Mouse (Mus musculus) MEL (cell line): ENCODE results near the gene Snapc1. TPM values are rescaled to one million over a fixed set of nuclear protein-coding genes. Genes with fewer than 3 reads are reported as not detected.

ENCODE experiments used
- DNase-seq: peaks from one replicate; pipeline ENCODE4 v3.0.0; 2011; ENCODE audit warnings: low read depth, low spot score
- H3K27ac ChIP-seq: 2 replicates; pipeline ENCODE4 v1.5.1; 2012; ENCODE audit warnings: low read depth, mild to moderate bottlenecking, control low read depth, low read length, moderate library complexity; ENCODE audit not compliant: control insufficient read depth
- H3K27me3 ChIP-seq, 2 experiments: fragments of 150-350 bp in 1 of 2; sonication (generic) in 1 of 2; 2 replicates each; pipeline ENCODE4 v1.6.1; 2012; ENCODE audit warnings: low read length in 2 of 2, mild to moderate bottlenecking in 2 of 2, improper control_type of control experiment in 1 of 2, moderate library complexity in 1 of 2; ENCODE audit not compliant: insufficient read depth in 2 of 2, control insufficient read depth in 1 of 2
- H3K36me3 ChIP-seq, 2 experiments: 2 replicates each; pipeline ENCODE4 v1.6.1; 2012 to 2014; ENCODE audit warnings: low read length in 2 of 2, improper control_type of control experiment in 1 of 2, inconsistent platforms in 1 of 2, mild to moderate bottlenecking in 1 of 2; ENCODE audit not compliant: insufficient read depth in 2 of 2, control insufficient read depth in 1 of 2
- H3K4me1 ChIP-seq, 2 experiments: fragments of 150-350 bp in 1 of 2; sonication (generic) in 1 of 2; 2 replicates each; pipeline ENCODE4 v1.6.1; 2012; ENCODE audit warnings: low read length in 2 of 2, improper control_type of control experiment in 1 of 2, mild to moderate bottlenecking in 1 of 2; ENCODE audit not compliant: insufficient read depth in 2 of 2, control insufficient read depth in 1 of 2
- H3K4me3 ChIP-seq, 2 experiments: fragments of 150-350 bp in 1 of 2; sonication (generic) in 1 of 2; 2 replicates each; pipeline ENCODE4 v1.5.1; 2012; ENCODE audit warnings: low read depth in 2 of 2, low read length in 2 of 2, mild to moderate bottlenecking in 2 of 2, moderate library complexity in 2 of 2, control low read depth in 1 of 2, improper control_type of control experiment in 1 of 2; ENCODE audit not compliant: control insufficient read depth in 1 of 2, insufficient read depth in 1 of 2
- H3K79me2 ChIP-seq: 2 replicates; pipeline ENCODE4 v1.6.1; 2012; ENCODE audit warnings: mild to moderate bottlenecking, low read length, moderate library complexity; ENCODE audit not compliant: control insufficient read depth, poor library complexity, insufficient read depth
- H3K9ac ChIP-seq: 2 replicates; pipeline ENCODE4 v1.6.1; 2012; ENCODE audit warnings: low read depth, mild to moderate bottlenecking, control low read depth, low read length, moderate library complexity; ENCODE audit not compliant: control insufficient read depth, poor library complexity, severe bottlenecking
- H3K9me3 ChIP-seq: fragments of 150-350 bp; sonication (generic); replicated peaks from 2 replicates; pipeline ENCODE4 v1.6.1; 2012; ENCODE audit warnings: mild to moderate bottlenecking, low read length, improper control_type of control experiment, moderate library complexity; ENCODE audit not compliant: insufficient read depth
- BHLHE40 ChIP-seq: IDR thresholded peaks from 2 replicates; pipeline ENCODE4 v1.6.1; 2012; ENCODE audit warnings: low read depth, mild to moderate bottlenecking, inconsistent platforms, low read length, improper control_type of control experiment, borderline replicate concordance
- CHD1 ChIP-seq: IDR thresholded peaks from 2 replicates; pipeline ENCODE4 v1.6.1; 2012; ENCODE audit warnings: low read depth, mild to moderate bottlenecking, inconsistent platforms, low read length, improper control_type of control experiment
- CHD2 ChIP-seq: IDR thresholded peaks from 2 replicates; pipeline ENCODE4 v1.6.1; 2011; ENCODE audit warnings: low read length, improper control_type of control experiment
- CTCF ChIP-seq, 3 experiments: IDR thresholded peaks in 2 of 3; conservative IDR thresholded peaks in 1 of 3; 2 replicates each; pipeline ENCODE4 v1.5.1; 2011 to 2012; ENCODE audit warnings: low read length in 3 of 3, low read depth in 2 of 3, mild to moderate bottlenecking in 2 of 3, improper control_type of control experiment in 1 of 3, inconsistent platforms in 1 of 3, mixed read lengths in 1 of 3, moderate library complexity in 1 of 3; ENCODE audit not compliant: control insufficient read depth in 1 of 3, insufficient read depth in 1 of 3, poor library complexity in 1 of 3, severe bottlenecking in 1 of 3
- E2F4 ChIP-seq: IDR thresholded peaks from 2 replicates; pipeline ENCODE4 v1.6.1; 2011; ENCODE audit warnings: low read depth, low read length, improper control_type of control experiment, borderline replicate concordance
- ELF1 ChIP-seq: IDR thresholded peaks from 2 replicates; pipeline ENCODE4 v1.6.1; 2014; ENCODE audit warnings: low read depth, mild to moderate bottlenecking, inconsistent platforms, low read length, improper control_type of control experiment, moderate library complexity
- EP300 ChIP-seq, 2 experiments: IDR thresholded peaks; 2 replicates each; pipeline ENCODE4 v1.6.1; 2011; ENCODE audit warnings: improper control_type of control experiment in 2 of 2, low read length in 2 of 2, low read depth in 1 of 2, mild to moderate bottlenecking in 1 of 2
- HCFC1 ChIP-seq: IDR thresholded peaks from 2 replicates; pipeline ENCODE4 v1.6.1; 2012; ENCODE audit warnings: low read depth, mild to moderate bottlenecking, inconsistent platforms, low read length, improper control_type of control experiment, moderate library complexity
- KAT2A ChIP-seq: conservative IDR thresholded peaks from 2 replicates; pipeline ENCODE4 v1.6.1; 2012; ENCODE audit warnings: low read depth, low read length, improper control_type of control experiment, inconsistent platforms
- MAX ChIP-seq: IDR thresholded peaks from 2 replicates; pipeline ENCODE4 v1.6.1; 2011; ENCODE audit warnings: low read length, improper control_type of control experiment
- MAZ ChIP-seq: IDR thresholded peaks from 2 replicates; pipeline ENCODE4 v1.6.1; 2012; ENCODE audit warnings: low read depth, mild to moderate bottlenecking, inconsistent platforms, low read length, improper control_type of control experiment
- MXI1 ChIP-seq: IDR thresholded peaks from 2 replicates; pipeline ENCODE4 v1.6.1; 2011; ENCODE audit warnings: mild to moderate bottlenecking, low read depth, low read length, improper control_type of control experiment
- POLR2AphosphoS5 ChIP-seq: IDR thresholded peaks from 2 replicates; pipeline ENCODE4 v1.6.1; 2012; ENCODE audit warnings: low read depth, borderline replicate concordance, mild to moderate bottlenecking, inconsistent platforms, low read length, moderate library complexity, mixed read lengths
- RAD21 ChIP-seq: IDR thresholded peaks from 2 replicates; pipeline ENCODE4 v1.6.1; 2011; ENCODE audit warnings: mild to moderate bottlenecking, low read depth, low read length, improper control_type of control experiment
- RCOR1 ChIP-seq: IDR thresholded peaks from 2 replicates; pipeline ENCODE4 v1.6.1; 2012; ENCODE audit warnings: low read depth, mild to moderate bottlenecking, inconsistent platforms, low read length, improper control_type of control experiment
- SIN3A ChIP-seq: IDR thresholded peaks from 2 replicates; pipeline ENCODE4 v1.6.1; 2012; ENCODE audit warnings: low read length, improper control_type of control experiment, inconsistent platforms
- SMC3 ChIP-seq: IDR thresholded peaks from 2 replicates; pipeline ENCODE4 v1.6.1; 2011; ENCODE audit warnings: low read depth, low read length, improper control_type of control experiment
- TAL1 ChIP-seq: IDR thresholded peaks from 2 replicates; pipeline ENCODE4 v1.6.1; 2012; ENCODE audit warnings: mild to moderate bottlenecking, inconsistent platforms, low read length, moderate library complexity, mixed read lengths
- TCF12 ChIP-seq: IDR thresholded peaks from 2 replicates; pipeline ENCODE4 v1.6.1; 2014; ENCODE audit warnings: low read depth, mild to moderate bottlenecking, inconsistent platforms, low read length, improper control_type of control experiment, moderate library complexity
- UBTF ChIP-seq: IDR thresholded peaks from 2 replicates; pipeline ENCODE4 v1.6.1; 2012; ENCODE audit warnings: low read depth, mild to moderate bottlenecking, inconsistent platforms, low read length, improper control_type of control experiment, moderate library complexity, borderline replicate concordance; ENCODE audit not compliant: insufficient read depth
- USF1 ChIP-seq: IDR thresholded peaks from 2 replicates; pipeline ENCODE4 v1.6.1; 2014; ENCODE audit warnings: low read depth, mild to moderate bottlenecking, inconsistent platforms, low read length, improper control_type of control experiment, moderate library complexity
- USF2 ChIP-seq, 2 experiments: IDR thresholded peaks; 2 replicates each; pipeline ENCODE4 v1.6.1; 2011 to 2012; ENCODE audit warnings: improper control_type of control experiment in 2 of 2, low read length in 2 of 2, borderline replicate concordance in 1 of 2, inconsistent platforms in 1 of 2, low read depth in 1 of 2, mild to moderate bottlenecking in 1 of 2; ENCODE audit not compliant: insufficient read depth in 1 of 2
- ZC3H11A ChIP-seq: IDR thresholded peaks from 2 replicates; pipeline ENCODE4 v1.6.1; 2012; ENCODE audit warnings: low read depth, mild to moderate bottlenecking, inconsistent platforms, low read length, improper control_type of control experiment
- ZKSCAN1 ChIP-seq: IDR thresholded peaks from 2 replicates; pipeline ENCODE4 v1.6.1; 2012; ENCODE audit warnings: low read depth, mild to moderate bottlenecking, inconsistent platforms, low read length, improper control_type of control experiment, moderate library complexity
- ZMIZ1 ChIP-seq: IDR thresholded peaks from 2 replicates; pipeline ENCODE4 v1.6.1; 2012; ENCODE audit warnings: low read depth, mild to moderate bottlenecking, inconsistent platforms, low read length, improper control_type of control experiment, moderate library complexity
- polyA plus RNA-seq, 2 experiments: library from polyadenylated mRNA; stranded (reverse) in 1 of 2; unstranded in 1 of 2; fragments of >175 nt in 1 of 2; fragments of >200 nt in 1 of 2; gene quantifications; 2 replicates each; pipeline versions ENCODE4 v1.2.1 to v1.2.4; 2012; ENCODE audit warnings: low replicate concordance in 2 of 2, low read depth in 1 of 2; ENCODE audit not compliant: insufficient read length in 2 of 2, insufficient read depth in 1 of 2, missing spikeins in 1 of 2
- total RNA-seq: library from RNA; depleted of rRNA; stranded (reverse); fragments of 300-350 nt; gene quantifications from 2 replicates; pipeline ENCODE4 v1.2.3, GENCODE M21; 2012

Snapc1 gene
- total and polyA plus RNA-seq, 3 experiments, result 13.7 to 19.2 TPM; not detected in 1

DNA sequence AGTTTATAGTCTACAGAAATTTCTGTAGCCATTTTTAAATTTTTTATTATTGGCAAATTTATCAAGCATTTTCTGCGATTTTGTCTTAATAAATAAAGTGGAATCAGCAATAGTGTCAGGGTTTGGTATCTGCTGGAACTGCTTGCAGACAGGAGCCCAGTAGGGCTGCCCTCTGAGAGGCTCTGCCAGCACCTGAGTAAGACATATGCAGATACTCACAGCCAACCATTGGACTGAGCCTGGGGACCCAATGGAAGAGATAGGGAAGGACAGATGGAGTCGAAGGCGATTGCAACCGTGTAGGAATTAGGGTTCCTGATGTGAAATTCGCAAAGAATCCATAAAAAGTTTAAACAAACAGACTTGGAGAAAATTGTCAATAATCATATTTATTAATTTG, 45.8 kb upstream of the Snapc1 start:
- Histone ChIP-seq H3K9ac (no peak overlapping the region), H3K4me1 (no peaks in the 10 kb centered on the region; a peak in 1 of 4 replicates), H3K27ac (no peak overlapping the region), H3K36me3 (peaks cover 0 to 16% of the 10 kb centered on the region in 2 experiments; a peak in 3 of 4 replicates), H3K27me3 (no peaks in the 10 kb centered on the region), H3K79me2 (peaks cover 32% of the 10 kb centered on the region), H3K4me3 (no peak overlapping the region), H3K9me3 (no peaks in the 10 kb centered on the region)
- TF ChIP-seq EP300 (IDR thresholded peaks at IDR 0.05; ENCODE audit: low read depth in 1 of 2, low read length in 2 of 2), result no peak
- no peak for TF ChIP-seq ZKSCAN1
- no peak for TF ChIP-seq USF2 (IDR thresholded peaks at IDR 0.05; ENCODE audit: borderline replicate concordance in 1 of 2, insufficient read depth in 1 of 2, low read depth in 1 of 2, low read length in 2 of 2)
- TF ChIP-seq CTCF (IDR thresholded peaks at IDR 0.05 in 2 of 3, conservative IDR thresholded peaks at IDR 0.05 in 1 of 3; ENCODE audit: control insufficient read depth in 1 of 3, insufficient read depth in 1 of 3, low read depth in 2 of 3, low read length in 3 of 3, poor library complexity in 1 of 3, severe bottlenecking in 1 of 3), result no peak
- no peak for TF ChIP-seq TCF12
- TF ChIP-seq SIN3A, result no peak
- TF ChIP-seq E2F4, result no peak
- TF ChIP-seq RCOR1, result no peak
- no peak for TF ChIP-seq BHLHE40
- TF ChIP-seq MAZ, result no peak
- no peak for TF ChIP-seq TAL1
- no peak for TF ChIP-seq UBTF
- TF ChIP-seq RAD21, result no peak
- TF ChIP-seq ZMIZ1, result no peak
- no peak for TF ChIP-seq MAX
- no peak for TF ChIP-seq ELF1
- no peak for DNase-seq

DNA sequence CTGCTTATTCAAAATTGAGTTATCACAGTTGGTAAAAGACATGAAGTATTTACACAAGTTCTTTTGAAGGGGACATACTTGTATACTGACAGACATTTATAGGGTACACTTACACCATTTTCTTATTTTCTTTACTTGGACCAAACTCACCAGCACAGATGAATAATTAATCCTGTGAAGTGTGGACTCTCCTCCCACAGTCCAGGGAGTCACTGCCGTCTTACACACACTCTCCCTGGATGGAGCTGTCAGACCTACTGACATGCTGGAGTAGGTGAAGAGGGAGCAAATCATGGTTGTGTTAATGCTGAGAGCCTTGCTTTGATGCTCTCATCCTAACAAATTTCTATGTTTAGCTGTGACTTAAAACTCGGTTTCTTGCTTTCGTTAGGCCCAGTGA, 34.0 kb upstream of the Snapc1 start:
- peaks cover 0 to 7% of the 10 kb centered on the region in 2 experiments; a peak in 3 of 4 replicates for H3K4me1 ChIP-seq
- peaks cover 8 to 24% of the 10 kb centered on the region in 2 experiments for H3K36me3 ChIP-seq
- H3K9ac ChIP-seq, result no peak overlapping the region
- no peak overlapping the region for H3K27ac ChIP-seq
- H3K4me3 ChIP-seq, result no peak overlapping the region
- no peak for DNase-seq
- TF ChIP-seq TAL1 (no peak), TCF12 (no peak), POLR2AphosphoS5 (no peak), ZC3H11A (no peak), EP300 (IDR thresholded peaks at IDR 0.05; ENCODE audit: low read depth in 1 of 2, low read length in 2 of 2) (no peak), SMC3 (no peak), BHLHE40 (no peak), USF2 (IDR thresholded peaks at IDR 0.05; ENCODE audit: borderline replicate concordance in 1 of 2, insufficient read depth in 1 of 2, low read depth in 1 of 2, low read length in 2 of 2) (no peak), RCOR1 (no peak), CHD2 (no peak), CHD1 (no peak), KAT2A (no peak), ZKSCAN1 (no peak), HCFC1 (no peak), USF1 (no peak), MXI1 (no peak)
- no peaks in the 10 kb centered on the region for H3K27me3 ChIP-seq
- no peaks in the 10 kb centered on the region for H3K9me3 ChIP-seq
- peaks cover 2% of the 10 kb centered on the region; the same call in 1 of the 2 replicates for H3K79me2 ChIP-seq
